Mouse (Mus musculus) B cell, adult 2 months (primary cell): Measurements from ENCODE around the gene Zfp3.

ENCODE experiments used
- DNase-seq, 2 experiments: peaks; one replicate each; pipeline ENCODE4 v3.0.0; 2022

Zfp3 gene

DNA sequence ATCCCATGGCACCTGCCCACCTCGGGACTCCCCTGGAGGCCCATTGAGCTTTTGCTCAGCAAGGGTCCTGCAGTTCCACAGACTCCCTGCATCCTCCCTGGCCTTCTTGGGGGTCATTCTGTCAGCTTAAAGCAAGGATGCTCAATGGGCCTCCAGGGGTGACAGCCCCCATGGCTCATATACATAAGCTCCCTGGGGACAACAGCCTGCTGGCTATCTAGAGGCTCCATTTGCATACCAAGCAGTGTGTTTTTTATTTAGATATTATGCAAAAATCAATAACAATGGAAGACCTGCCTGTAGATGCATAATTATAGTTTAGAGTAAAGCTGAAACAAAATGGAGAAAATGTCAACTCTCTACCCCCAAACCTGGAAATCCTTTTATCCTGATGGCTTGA lies 45.0 kb downstream of the Zfp3 start:
- no peak for DNase-seq

DNA sequence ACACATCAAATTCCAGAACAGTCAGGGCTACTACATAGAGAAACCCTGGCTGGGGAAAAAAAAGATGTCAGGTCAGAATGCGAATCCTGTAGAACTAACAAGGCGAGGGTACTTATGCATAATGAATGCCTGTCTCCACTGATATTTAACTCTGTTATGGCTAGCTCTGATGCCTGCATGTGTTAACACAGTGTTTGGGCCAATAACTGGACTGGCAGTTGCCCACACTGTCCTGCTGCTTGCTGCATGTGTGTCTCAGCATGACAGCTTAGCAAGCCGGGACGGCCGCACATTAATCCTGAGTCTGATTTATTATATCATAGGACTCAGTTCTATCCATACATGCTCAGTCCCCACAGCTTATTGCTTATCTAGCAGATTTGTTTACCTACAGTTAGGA lies 47.0 kb downstream of the Zfp3 start:
- no peak for DNase-seq

DNA sequence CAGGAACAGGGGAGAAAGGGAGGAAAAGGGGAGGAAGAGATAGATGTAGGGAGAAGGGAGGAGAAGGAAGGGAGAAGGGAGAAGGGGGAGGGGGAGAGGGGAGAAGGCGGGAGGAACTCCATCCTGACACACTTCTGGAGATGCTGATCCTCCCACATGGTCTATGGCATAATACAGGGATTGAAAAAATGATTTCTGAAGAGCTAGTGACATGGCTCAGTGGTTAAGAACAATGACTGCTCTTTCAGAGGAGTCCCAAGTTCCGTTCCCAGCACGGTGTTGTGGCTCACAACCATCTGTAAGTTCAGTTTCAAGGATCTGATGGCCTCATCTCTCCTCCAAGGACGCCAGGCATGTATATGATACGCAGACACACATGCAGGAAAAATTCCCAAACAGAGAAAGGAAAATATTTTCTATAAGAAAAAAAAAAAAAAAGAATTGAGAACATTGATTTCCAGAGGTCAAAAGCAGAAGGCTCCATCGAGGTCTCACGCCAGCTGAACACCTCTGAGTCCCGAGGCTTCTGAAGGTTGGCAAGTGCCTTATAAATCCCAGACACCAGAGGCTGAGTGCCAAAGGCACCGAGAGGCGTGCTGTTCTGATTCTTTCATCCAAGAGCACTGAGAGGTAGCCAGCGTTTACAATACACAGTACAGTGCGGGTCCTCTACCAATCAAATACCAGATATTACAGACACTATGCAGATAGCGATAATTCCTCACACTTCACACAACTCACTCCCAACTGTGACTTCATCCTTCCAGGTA lies 47.6 kb downstream of the Zfp3 start:
- DNase-seq, result no peak

- peak; percentile 69 to 73 for DNase-seq
Measured at GRCm38 (mm10) chr11:70812365-70812764, 48.4 kb downstream of the Zfp3 start, which contains the start of gene Scimp. Scimp (minus strand) TSS chr11:70812586.

DNA sequence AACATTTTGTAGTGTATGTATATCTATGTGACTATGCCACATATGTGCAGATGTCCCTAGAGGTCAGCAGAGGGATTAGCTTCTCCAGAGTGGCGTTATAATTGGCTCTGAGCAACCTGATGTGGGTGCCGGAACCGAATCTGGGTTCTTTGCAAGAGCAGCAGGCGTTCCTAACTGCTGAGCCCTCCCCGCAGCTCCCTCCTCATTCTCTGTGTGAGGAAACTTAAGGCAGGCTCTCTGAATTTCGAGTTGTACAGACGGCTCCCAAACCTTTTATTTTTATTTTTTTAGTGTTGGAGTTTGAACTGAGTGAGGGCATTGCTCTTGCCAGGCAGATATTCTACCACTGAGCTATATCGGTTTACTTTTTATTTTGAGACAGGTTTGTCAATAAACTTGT lies 51.1 kb downstream of the Zfp3 start:
- no peak for DNase-seq

GRCm38 (mm10) chr11:70815498-70816078 lies 51.6 kb downstream of the Zfp3 start:
- DNase-seq, result peak; percentile 80 to 81

DNA sequence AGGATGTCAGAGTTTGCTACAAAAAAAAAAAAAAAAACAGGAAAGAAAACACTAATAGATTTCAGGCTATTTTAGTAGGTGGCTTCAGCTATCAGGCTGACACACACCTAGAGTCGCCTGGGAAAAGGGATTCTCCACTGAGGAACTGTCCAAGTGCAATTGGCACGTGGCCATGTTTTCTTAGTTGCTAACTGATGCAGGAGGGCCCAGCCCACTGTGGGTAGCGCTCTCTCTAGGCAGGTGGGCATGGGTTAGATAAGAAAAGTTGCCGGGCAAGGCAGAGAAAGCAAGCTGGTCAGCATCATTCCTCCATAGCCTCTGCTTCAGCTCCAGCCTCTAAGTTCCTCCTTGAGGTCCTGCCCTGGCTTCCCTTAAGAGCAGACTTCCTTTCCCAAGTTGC lies 52.8 kb downstream of the Zfp3 start:
- DNase-seq, result no peak

- DNase-seq, result no peak
Measured at GRCm38 (mm10) chr11:70820120-70820519, 56.1 kb downstream of the Zfp3 start.

DNA sequence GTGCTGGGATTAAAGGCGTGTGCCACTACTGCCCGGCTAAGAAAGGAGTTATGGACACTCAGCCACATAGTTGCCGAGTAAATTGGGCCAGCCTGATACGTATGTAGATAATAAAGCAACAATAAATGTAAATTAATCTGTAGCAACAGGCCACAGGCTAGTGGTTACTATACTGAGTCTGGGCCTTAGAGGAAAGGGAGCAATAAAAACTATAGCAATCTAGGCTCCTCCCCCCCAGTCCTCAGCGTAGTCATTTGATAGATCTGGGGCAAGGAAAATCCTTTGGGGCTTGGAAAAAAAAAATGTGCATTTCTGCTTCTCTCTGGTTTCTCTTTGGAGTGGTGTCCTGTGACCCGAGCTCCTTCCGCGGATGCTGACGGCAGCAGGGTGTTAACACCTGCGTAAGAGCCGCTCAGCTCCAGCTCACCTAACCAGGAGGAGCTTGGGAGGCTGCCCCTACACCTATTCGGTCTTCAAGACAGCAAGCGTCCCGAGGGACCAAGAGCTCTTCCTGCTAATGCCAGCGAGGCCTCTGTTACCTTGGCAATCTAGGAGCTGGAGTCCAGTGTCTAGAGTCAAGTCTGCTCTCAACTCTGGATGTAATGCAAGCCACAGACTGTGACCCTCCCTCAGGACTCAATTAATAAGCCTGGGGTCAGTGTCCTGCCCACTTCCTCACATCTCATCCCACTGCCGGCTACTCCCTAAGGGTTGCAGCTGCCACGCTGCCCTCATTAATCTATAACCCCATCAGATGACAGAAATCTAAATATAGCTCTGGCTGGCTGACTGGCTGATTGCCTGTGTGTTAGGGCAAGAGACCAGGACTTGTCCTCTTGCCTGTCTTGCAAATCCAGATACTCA lies 58.0 kb downstream of the Zfp3 start:
- no peak for DNase-seq
